Mouse (Mus musculus) ovary, adult 10 weeks (tissue): Measurements from ENCODE around the gene Actr5. TPM values are rescaled to one million over a fixed set of nuclear protein-coding genes. Genes with fewer than 3 reads are reported as not detected.

Experiments used
- polyA plus RNA-seq: library from polyadenylated mRNA; stranded (reverse); fragments of 350-450 nt; fragmentation: Illumina TruSeq; extraction: RNeasy Lipid Tissue Mini Kit (QIAGEN cat#74804); gene quantifications from one replicate; pipeline ENCODE4 v1.2.3, GENCODE M21; 2014

Gene Actr5
- not detected for polyA plus RNA-seq

DNA sequence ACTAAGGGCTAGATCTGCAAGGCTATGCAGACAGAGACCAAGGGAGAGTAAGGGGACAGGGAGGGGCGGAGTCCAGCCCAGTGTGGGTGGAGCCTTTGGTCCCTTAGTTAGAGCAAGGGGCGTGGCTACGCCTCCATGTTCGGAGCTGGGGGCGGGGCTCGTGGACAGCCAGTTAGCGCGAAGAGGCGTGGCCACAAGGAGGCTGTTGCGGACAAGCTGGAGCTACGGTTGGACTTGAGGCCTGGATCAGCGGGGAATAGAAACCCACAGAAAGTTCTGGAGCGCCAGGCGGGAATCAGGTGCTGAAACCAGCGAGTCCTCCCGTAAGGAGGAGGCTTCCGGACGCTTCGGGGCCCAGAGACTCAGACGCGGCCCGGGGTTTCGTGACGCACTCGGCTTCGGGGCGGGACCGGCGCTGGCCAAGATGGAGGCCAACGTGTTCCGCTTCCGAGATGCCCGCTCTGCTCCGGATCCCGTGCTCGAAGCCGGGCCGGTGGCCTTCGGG is at the start of gene Actr5:
Actr5 (plus strand) TSS at position 171 of the 505 bp plus-strand sequence.

GRCm38 (mm10) chr2:158610488-158611325 is 14.0 kb upstream of the Actr5 start, which contains the start of gene Slc32a1:
Slc32a1 (plus strand) TSS chr2:158610767.

GRCm38 (mm10) chr2:158665098-158665497 is 40.4 kb downstream of the Actr5 start, which contains the start of gene Ppp1r16b:
Ppp1r16b (plus strand) TSS chr2:158665398.

Other genes with a start within 250 kb of the Actr5 start
- gene Snhg11, start 249.2 kb upstream of the Actr5 start, polyA plus RNA-seq, result 3.1 TPM
- gene Ralgapb, start 215.0 kb upstream of the Actr5 start, polyA plus RNA-seq, result 68.0 TPM
- not detected for gene Adig, start 122.3 kb upstream of the Actr5 start, polyA plus RNA-seq
- gene Arhgap40, start 112.1 kb upstream of the Actr5 start, polyA plus RNA-seq, result not detected
- not detected for gene Slc32a1, start 14.1 kb upstream of the Actr5 start, polyA plus RNA-seq
- gene Ppp1r16b, start 40.5 kb downstream of the Actr5 start, polyA plus RNA-seq, result 9.5 TPM
- gene Fam83d, start 143.2 kb downstream of the Actr5 start, polyA plus RNA-seq, result 9.9 TPM
- gene Dhx35, start 169.9 kb downstream of the Actr5 start, polyA plus RNA-seq, result 9.7 TPM